Mouse (Mus musculus) lung, embryonic 16.5 days (tissue): ENCODE measurements around the gene Zfp57. TPM values are rescaled to one million over a fixed set of nuclear protein-coding genes. Genes with fewer than 3 reads are reported as not detected.
A peak's percentile ranks its signal among the peaks of the same experiment; 100 is the strongest.

Source experiments
- ATAC-seq: fragments of 200-750 bp; cut with Nextera tagmentation; 2 replicates; pipeline ENCODE4 v1.8.0; 2017; ENCODE audit warnings: low read depth, mild to moderate bottlenecking, moderate library complexity
- H3K27ac ChIP-seq: fragments of 300-500 bp; sonication (generic); 2 replicates; pipeline ENCODE4 v1.5.1; 2014; ENCODE audit warnings: mild to moderate bottlenecking, control low read depth, low read length
- H3K27me3 ChIP-seq: fragments of 300-500 bp; sonication (generic); 2 replicates; pipeline ENCODE4 v1.6.1; 2014; ENCODE audit warnings: low read depth, low read length, mixed read lengths; ENCODE audit not compliant: control insufficient read depth, insufficient read depth
- H3K36me3 ChIP-seq: fragments of 300-500 bp; sonication (generic); 2 replicates; pipeline ENCODE4 v1.6.1; 2014; ENCODE audit warnings: low read length; ENCODE audit not compliant: control insufficient read depth, insufficient read depth
- H3K4me1 ChIP-seq: fragments of 300-500 bp; sonication (generic); replicated peaks from 2 replicates; pipeline ENCODE4 v1.6.1; 2014; ENCODE audit warnings: low read length, mixed read lengths; ENCODE audit not compliant: control insufficient read depth, insufficient read depth
- H3K4me2 ChIP-seq: fragments of 300-500 bp; sonication (generic); 2 replicates; pipeline ENCODE4 v1.6.1; 2014; ENCODE audit warnings: low read depth, low read length, control low read depth
- H3K4me3 ChIP-seq: fragments of 300-500 bp; sonication (generic); 2 replicates; pipeline ENCODE4 v1.5.1; 2014; ENCODE audit warnings: mild to moderate bottlenecking, low read length, control low read depth
- H3K9ac ChIP-seq: fragments of 300-500 bp; sonication (generic); 2 replicates; pipeline ENCODE4 v1.6.1; 2014; ENCODE audit warnings: low read length, control low read depth
- H3K9me3 ChIP-seq: fragments of 300-500 bp; sonication (generic); 2 replicates; pipeline ENCODE4 v1.6.1; 2016; ENCODE audit warnings: low read length; ENCODE audit not compliant: control insufficient read depth
- WGBS: fragments of 180-500 bp; shearing (Covaris S2); extraction: QIAGEN DNeasy Blood & Tissue Kit; methylation state at CpG from one replicate; pipeline ENCODE4 v1.1.7; 2014; 5-methylcytosine and 5-hydroxymethylcytosine counted together
- polyA plus RNA-seq: library from polyadenylated mRNA; unstranded; fragments of >200 nt; fragmentation: Nextera tagmentation; extraction: Ambion mirVana; gene quantifications from 2 replicates; pipeline ENCODE4 v1.2.1, GENCODE M21; 2015

Zfp57 gene
- polyA plus RNA-seq, 1 experiment from 2014 or later, result 73.4 TPM

DNA sequence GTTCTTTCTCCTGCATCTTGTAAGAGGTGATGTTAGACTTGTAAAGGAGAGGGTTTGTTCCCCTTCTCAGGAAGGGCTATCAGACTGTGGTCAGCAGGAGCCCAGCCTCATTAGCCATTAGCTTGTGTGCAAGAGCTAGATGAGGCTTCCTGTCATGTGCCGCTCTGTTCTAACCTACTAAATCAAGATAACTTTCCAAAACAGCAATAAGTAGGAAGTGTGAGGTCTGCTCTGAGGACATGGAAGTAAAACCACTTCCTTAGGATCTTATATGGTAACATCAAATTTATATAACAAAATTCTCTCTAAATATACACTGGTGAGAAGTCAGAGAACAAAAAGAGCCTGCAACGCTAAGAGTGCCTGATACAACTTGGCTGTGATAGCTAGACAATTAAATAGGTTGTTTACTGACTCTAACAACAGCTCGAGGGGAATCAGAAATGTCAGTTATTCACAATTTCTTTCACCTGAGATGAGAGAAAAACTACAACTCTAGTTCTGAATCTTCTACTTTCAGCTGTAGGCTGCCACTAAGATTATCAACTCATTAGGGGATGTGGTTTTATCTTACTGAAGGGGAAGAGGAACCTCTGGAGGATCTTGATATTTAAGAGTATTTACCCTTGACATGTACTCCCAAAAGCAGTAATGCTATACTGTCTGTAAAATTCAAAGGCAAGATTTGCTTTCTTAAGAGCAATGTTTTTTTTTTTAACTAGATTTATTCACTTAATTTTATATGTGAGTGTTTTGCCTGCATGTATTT lies 8.4 kb upstream of the Zfp57 start:
- ATAC-seq, result no peak
- no peaks in the 10 kb centered on the region for H3K4me1 ChIP-seq
- H3K9ac ChIP-seq, result no peak overlapping the region
- H3K4me3 ChIP-seq, result no peak overlapping the region
- H3K27ac ChIP-seq, result no peak overlapping the region
- no peak overlapping the region for H3K4me2 ChIP-seq
- H3K9me3 ChIP-seq, result no peaks in the 10 kb centered on the region
- H3K27me3 ChIP-seq, result peaks cover 16% of the 10 kb centered on the region
- no peaks in the 10 kb centered on the region for H3K36me3 ChIP-seq
- WGBS, result 52% methylated on average over 3 of the region's 3 CpGs

DNA sequence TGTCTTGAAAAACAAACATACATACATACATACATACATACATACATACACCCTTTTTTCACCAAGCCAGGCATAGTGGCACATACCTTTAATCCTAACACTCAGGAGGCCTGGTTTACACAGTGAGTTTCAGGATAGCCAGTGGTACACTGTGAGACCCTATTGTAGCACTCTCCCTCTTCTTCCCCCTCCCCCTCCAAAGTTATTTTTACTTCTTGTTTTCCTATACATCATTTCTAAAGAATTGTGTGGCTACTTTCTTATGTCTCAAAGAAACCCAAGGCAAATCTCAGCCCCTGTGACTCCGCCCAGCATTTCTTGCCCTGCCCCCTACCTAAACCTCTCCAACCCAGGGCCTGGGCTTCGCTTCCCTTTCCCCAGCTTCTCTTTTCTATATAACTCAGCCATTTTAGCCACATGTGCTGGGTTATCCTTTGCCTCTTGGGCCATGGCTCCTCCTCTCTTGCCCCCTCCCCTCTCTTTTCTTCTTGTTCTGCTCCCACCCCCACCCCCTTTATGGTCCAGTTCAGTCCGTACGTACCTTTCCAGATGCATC lies 7.1 kb upstream of the Zfp57 start:
- 85% methylated on average over 4 of the region's 4 CpGs for WGBS
- H3K4me3 ChIP-seq, result no peak overlapping the region
- no peak overlapping the region for H3K4me2 ChIP-seq
- 0 out of 2 replicates have a peak, but pooled peaks have one; percentile 15 for ATAC-seq
- no peak overlapping the region for H3K27ac ChIP-seq
- no peaks in the 10 kb centered on the region for H3K4me1 ChIP-seq
- no peak overlapping the region for H3K9ac ChIP-seq
- H3K27me3 ChIP-seq, result peaks cover 7% of the 10 kb centered on the region
- H3K36me3 ChIP-seq, result no peaks in the 10 kb centered on the region
- no peaks in the 10 kb centered on the region for H3K9me3 ChIP-seq

DNA sequence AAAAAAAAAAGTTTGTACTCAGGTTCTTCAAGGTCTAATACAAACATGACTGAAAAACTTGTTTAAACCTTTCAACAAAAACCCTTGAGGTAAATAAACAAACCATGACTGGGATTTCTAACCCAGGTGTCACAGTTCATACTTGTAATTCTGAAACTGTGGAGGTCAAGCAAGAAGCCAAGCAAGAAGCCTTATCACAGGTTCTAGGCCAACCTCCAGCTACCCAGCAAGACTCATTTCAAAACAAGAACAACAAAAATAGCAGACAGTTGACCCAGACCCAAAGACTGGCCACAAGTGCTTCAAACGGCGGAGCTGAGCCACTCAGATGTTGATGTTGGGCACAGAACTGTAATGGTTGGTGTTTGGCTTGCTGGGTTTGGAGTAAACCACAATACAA lies 6.4 kb upstream of the Zfp57 start:
- Histone ChIP-seq H3K4me2 (no peak overlapping the region), H3K9me3 (no peaks in the 10 kb centered on the region), H3K4me3 (no peak overlapping the region), H3K27ac (no peak overlapping the region), H3K27me3 (peaks cover under 1% of the 10 kb centered on the region; the same call in 1 of the 2 replicates), H3K9ac (no peak overlapping the region), H3K4me1 (no peaks in the 10 kb centered on the region), H3K36me3 (no peaks in the 10 kb centered on the region)
- no peak for ATAC-seq
- whole genome bisulfite sequencing, result 83% methylated on average over 2 of the region's 2 CpGs

DNA sequence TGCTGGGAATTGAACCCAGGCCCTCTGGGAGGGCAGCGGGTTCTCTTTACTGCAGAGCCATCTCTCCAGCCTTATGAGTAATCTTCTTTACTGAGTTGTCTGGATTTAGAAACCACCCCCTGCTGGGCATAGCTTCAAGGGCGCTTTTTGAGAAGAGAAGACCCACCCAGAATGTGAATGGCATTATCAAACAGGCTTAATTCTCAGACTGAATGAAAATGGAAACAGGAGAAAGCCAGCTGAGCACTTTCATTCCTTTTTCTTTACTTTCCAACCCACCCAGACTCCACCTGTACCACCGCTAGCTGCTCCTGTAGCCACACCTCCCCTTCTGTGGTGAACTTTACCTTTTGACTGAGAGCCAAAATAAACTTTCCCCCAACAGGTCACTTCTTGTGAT lies 5.5 kb upstream of the Zfp57 start:
- Histone ChIP-seq H3K27me3 (no peaks in the 10 kb centered on the region), H3K4me1 (no peaks in the 10 kb centered on the region), H3K9ac (no peak overlapping the region), H3K36me3 (no peaks in the 10 kb centered on the region), H3K4me3 (no peak overlapping the region), H3K4me2 (no peak overlapping the region), H3K9me3 (no peaks in the 10 kb centered on the region), H3K27ac (no peak overlapping the region)
- WGBS, result 54% methylated on average over 3 of the region's 3 CpGs
- no peak for ATAC-seq

DNA sequence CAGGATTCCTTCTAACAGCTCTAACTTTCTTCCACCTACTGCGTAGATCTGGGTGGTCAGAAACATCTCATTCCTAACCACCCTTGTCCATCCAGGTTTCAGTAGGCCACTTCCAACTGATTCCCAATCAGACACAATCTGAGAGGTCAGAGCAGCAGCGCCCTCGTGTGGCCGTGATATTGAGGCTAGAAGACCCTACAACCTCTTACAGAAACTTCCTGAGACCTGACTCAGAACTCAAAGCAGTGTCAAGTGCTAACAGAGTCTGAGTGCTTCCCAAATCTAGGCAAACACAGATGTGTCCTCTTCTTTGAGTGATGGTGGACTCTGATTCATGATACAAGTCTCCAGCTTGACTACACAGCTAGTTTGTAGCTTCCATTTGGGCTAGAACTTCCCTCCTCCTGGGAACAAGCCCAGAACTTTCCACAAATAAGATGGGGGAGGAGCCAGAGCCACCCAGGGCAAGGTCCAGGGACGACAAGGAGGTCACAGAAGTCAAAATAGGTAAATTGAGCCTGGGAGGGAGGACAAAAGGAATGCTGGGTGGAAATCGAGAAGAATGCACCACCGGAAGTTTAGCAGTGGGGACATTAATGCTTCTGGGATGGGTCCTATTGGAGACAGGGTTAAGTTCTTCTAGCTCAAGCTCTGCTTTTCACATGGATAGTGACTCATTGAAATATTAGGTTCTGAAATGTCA lies 3.8 kb upstream of the Zfp57 start:
- 27% methylated on average over 7 of the region's 7 CpGs for WGBS
- peak; percentile 53 for ATAC-seq

DNA sequence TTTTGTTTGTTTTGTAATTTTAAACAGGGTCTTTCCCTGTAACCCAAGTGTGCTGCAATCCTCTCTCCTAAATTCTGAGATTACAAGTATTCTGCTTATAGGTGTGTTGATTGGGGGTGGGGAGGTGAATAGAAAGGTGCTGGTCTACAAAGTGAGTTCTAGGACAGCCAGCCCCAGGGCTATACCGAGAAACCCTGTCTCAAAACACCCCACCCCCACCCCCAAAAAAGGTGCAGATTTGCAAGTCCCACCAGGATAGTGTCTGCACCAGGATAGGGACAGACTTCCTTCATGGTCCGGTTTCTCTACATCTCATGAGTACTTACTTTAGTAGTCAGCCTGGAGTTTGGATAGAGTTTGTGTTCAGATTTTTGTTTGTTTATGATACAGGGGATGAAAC lies 2.5 kb upstream of the Zfp57 start:
- 54% methylated on average over 2 of the region's 2 CpGs for WGBS
- H3K27ac ChIP-seq, result no peak overlapping the region
- ATAC-seq, result no peak
- H3K9ac ChIP-seq, result no peak overlapping the region
- no peaks in the 10 kb centered on the region for H3K36me3 ChIP-seq
- no peaks in the 10 kb centered on the region for H3K27me3 ChIP-seq
- no peak overlapping the region for H3K4me3 ChIP-seq
- H3K4me2 ChIP-seq, result no peak overlapping the region
- H3K9me3 ChIP-seq, result no peaks in the 10 kb centered on the region
- H3K4me1 ChIP-seq, result peaks cover 4% of the 10 kb centered on the region; the same call in 1 of the 2 replicates

More for the DNA sequence above, 3.8 kb upstream of the Zfp57 start:
- no peak overlapping the region for H3K27ac ChIP-seq
- H3K4me3 ChIP-seq, result no peak overlapping the region
- H3K36me3 ChIP-seq, result no peaks in the 10 kb centered on the region
- no peak overlapping the region for H3K9ac ChIP-seq
- 0 out of 2 replicates have a peak, but pooled peaks cover 2% of the 10 kb centered on the region for H3K4me1 ChIP-seq
- no peaks in the 10 kb centered on the region for H3K27me3 ChIP-seq
- no peaks in the 10 kb centered on the region for H3K9me3 ChIP-seq
- no peak overlapping the region for H3K4me2 ChIP-seq

DNA sequence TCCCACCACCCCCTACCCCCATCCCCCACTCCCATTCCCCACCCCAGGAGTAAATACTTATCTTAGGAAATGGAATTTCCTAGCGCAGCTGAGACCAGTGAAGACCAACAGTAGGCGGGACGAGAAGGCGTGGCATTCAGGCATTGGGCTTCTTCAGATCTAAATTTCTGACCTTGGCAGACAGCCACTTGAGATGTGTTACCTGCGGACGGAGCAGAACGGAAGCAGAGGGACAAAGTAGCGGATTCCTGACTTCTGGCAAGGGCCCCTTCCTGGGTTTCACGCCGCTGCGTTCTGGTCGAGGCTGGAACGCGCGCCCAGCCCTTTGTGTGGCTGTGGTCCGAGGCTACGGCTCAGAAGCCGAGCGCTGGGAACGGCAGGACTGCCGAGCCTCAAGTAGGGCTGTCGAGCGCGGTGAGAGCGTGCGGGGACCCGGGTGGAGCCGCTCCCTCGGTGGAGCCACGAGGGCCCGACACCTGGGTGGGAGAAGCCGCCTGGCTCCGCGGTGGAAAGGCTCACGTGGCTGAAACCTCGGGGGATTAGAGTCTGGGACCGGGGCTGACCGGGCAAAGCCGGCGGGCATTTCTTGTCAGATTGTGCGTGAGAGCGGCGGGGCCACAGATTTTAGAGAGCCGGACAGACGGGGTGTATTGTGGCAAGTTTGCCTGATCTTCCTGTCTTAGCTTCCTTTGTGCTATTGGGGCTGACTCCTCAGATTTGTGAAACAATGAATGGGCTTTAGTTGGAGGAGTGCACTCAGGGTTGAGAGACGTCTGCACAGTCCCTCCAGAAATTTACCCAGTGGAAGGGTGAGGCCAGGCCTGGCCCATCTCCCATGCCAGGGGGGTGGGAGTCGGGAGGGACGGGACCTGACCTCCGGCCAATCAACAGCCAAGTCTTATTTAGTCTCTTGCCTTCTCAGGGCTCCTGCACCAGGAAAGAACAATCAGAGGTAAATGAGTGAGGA lies 1.7 kb downstream of the Zfp57 start:
- WGBS, result under 1% methylated on average over 49 of the region's 49 CpGs
- peak; percentile 96 for ATAC-seq
- peak overlapping the region; percentile 91 for H3K4me2 ChIP-seq
- H3K9ac ChIP-seq, result peak overlapping the region; percentile 94
- peak overlapping the region; percentile 97 for H3K27ac ChIP-seq
- H3K9me3 ChIP-seq, result no peaks in the 10 kb centered on the region
- H3K27me3 ChIP-seq, result no peaks in the 10 kb centered on the region
- peak overlapping the region; percentile 77 for H3K4me3 ChIP-seq
- peaks cover 4% of the 10 kb centered on the region; the same call in 1 of the 2 replicates for H3K4me1 ChIP-seq
- H3K36me3 ChIP-seq, result peaks cover 16% of the 10 kb centered on the region

DNA sequence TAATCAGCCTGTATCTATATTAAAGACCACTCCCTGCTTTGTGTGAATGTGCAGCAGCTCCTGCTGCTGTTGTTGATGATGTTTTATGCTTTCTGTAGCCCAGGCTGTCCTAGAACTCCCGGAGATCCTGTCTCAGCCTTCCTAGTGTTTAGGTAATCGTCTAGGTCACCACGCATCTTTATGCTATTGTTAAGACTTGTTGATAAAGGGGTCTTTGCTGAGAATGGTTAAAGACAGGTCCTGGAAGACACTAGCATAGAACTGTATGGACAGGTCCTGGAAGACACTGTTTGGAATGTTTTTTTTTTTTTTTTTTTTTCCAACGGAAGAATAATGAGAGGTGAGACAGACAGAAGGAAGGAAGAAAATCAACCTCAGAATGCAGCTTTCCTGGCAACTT lies 2.4 kb downstream of the Zfp57 start:
- Histone ChIP-seq H3K27me3 (no peaks in the 10 kb centered on the region), H3K9ac (peak overlapping the region; percentile 94), H3K36me3 (peaks cover 19% of the 10 kb centered on the region), H3K4me3 (peak overlapping the region; percentile 77), H3K27ac (no peak overlapping the region), H3K4me2 (peak overlapping the region; percentile 91), H3K4me1 (peaks cover 4% of the 10 kb centered on the region; the same call in 1 of the 2 replicates), H3K9me3 (no peaks in the 10 kb centered on the region)
- no peak for ATAC-seq
- WGBS, result 26% methylated on average over 3 of the region's 4 CpGs
